Mouse (Mus musculus): ENCODE measurements at regions not wholly inside any gene's neighbourhood (a gene's known extent, or its start where the extent isn't known, plus 50 kb on each side); places are given as distances from the start of the nearest gene placed in this dataset.

- no peak for TF ChIP-seq EP300 (IDR thresholded peaks at IDR 0.05)
- TF ChIP-seq CTCF (IDR thresholded peaks at IDR 0.05), result no peak
Observed at GRCm38 (mm10) chr4:81728961-81729360, 286.3 kb upstream of the Mpdz start.

All from lung, postnatal 0 days (tissue).